In genomic region chr6:90324463-90324862, GRCm38 (mm10) we compare ENCODE assay signal across 13 mouse cellular contexts. TPM values are rescaled to one million over a fixed set of nuclear protein-coding genes. Genes with fewer than 3 reads are reported as not detected.
DNase-seq lines count a peak whose midpoint lies in the region; ATAC-seq and TF ChIP-seq lines count a peak whose summit lies in the region.
"Had no signal": no experiment of that assay in that cellular context is flagged by ENCODE, and none has a peak within 500 bp of the region (broad histone marks: within the 10 kb centered on the region; RNA-seq: fewer than 3 reads in every experiment).

No protein-coding gene starts in this region.

- no peak for TF ChIP-seq CTCF in ES-Bruce4 (IDR thresholded peaks at IDR 0.05; ENCODE audit: low read depth, low read length)

- H3K27ac ChIP-seq in forebrain, embryonic 10.5 days, result no peak overlapping the region
- no peak overlapping the region for H3K27ac ChIP-seq in forebrain, embryonic 11.5 days (ENCODE audit: low read depth, low read length)
- no peak overlapping the region for H3K27ac ChIP-seq in intestine, embryonic 14.5 days (ENCODE audit: low read depth)
- no peak overlapping the region for H3K27ac ChIP-seq in intestine, embryonic 15.5 days
- no peak overlapping the region for H3K27ac ChIP-seq in ES-Bruce4 (ENCODE audit: insufficient read depth, low read length)
- no peak overlapping the region for H3K27ac ChIP-seq in limb, embryonic 13.5 days
- H3K27ac ChIP-seq: hindbrain, embryonic 15.5 days had no signal

- TF ChIP-seq EP300 in ES-Bruce4 (IDR thresholded peaks at IDR 0.05; ENCODE audit: insufficient read depth, low read depth, low read length), result no peak

- H3K27me3 ChIP-seq in forebrain, embryonic 10.5 days (ENCODE audit: poor library complexity, severe bottlenecking), result peaks cover 24% of the 10 kb centered on the region
- H3K27me3 ChIP-seq in forebrain, embryonic 11.5 days (ENCODE audit: control insufficient read depth, insufficient read depth, low read length), result no peaks in the 10 kb centered on the region
- 0 out of 2 replicates have a peak, but pooled peaks cover 3% of the 10 kb centered on the region for H3K27me3 ChIP-seq in intestine, embryonic 14.5 days (replicated peaks; ENCODE audit: control insufficient read depth, insufficient read depth, low read length)
- H3K27me3 ChIP-seq in intestine, embryonic 15.5 days (replicated peaks), result no peaks in the 10 kb centered on the region
- H3K27me3 ChIP-seq in ES-Bruce4 (ENCODE audit: control insufficient read depth, insufficient read depth, low read length, poor library complexity, severe bottlenecking), result no peaks in the 10 kb centered on the region
- H3K27me3 ChIP-seq in limb, embryonic 13.5 days, result peaks cover 26% of the 10 kb centered on the region
- H3K27me3 ChIP-seq: hindbrain, embryonic 15.5 days had no signal

- DNase-seq in forebrain, embryonic 10.5 days (ENCODE audit: extremely low spot score, low spot score), result no peak
- no peak for DNase-seq in forebrain, embryonic 11.5 days (ENCODE audit: low spot score)
- no peak for DNase-seq in intestine, embryonic 14.5 days (ENCODE audit: low spot score)
- DNase-seq in right cerebral cortex, adult 18-20 months, result no peak
- no peak for DNase-seq in cerebellum, postnatal 14 days
- DNase-seq: right cerebral cortex, postnatal 14 days had no signal

- H3K9me3 ChIP-seq in forebrain, embryonic 10.5 days, result no peaks in the 10 kb centered on the region
- H3K9me3 ChIP-seq in forebrain, embryonic 11.5 days (ENCODE audit: control insufficient read depth, low read length), result no peaks in the 10 kb centered on the region
- H3K9me3 ChIP-seq in intestine, embryonic 14.5 days (ENCODE audit: control insufficient read depth, low read length), result no peaks in the 10 kb centered on the region
- no peaks in the 10 kb centered on the region for H3K9me3 ChIP-seq in intestine, embryonic 15.5 days
- H3K9me3 ChIP-seq in ES-Bruce4 (replicated peaks; ENCODE audit: control insufficient read depth, insufficient read depth, low read length, poor library complexity, severe bottlenecking), result no peaks in the 10 kb centered on the region
- H3K9me3 ChIP-seq in limb, embryonic 13.5 days, result no peaks in the 10 kb centered on the region
- H3K9me3 ChIP-seq: G1E; hindbrain, embryonic 15.5 days had no signal

- ATAC-seq in forebrain, embryonic 11.5 days (replicated peaks; ENCODE audit: low FRiP score), result no peak
- 0 out of 2 replicates have a peak, but pooled peaks have one; percentile 7 for ATAC-seq in intestine, embryonic 14.5 days (replicated peaks; ENCODE audit: low FRiP score, low TSS enrichment, low read depth)
- no peak for ATAC-seq in intestine, embryonic 15.5 days
- no peak for ATAC-seq in limb, embryonic 13.5 days (ENCODE audit: low FRiP score, low read depth)

- no peak overlapping the region for H3K4me2 ChIP-seq in forebrain, embryonic 11.5 days (ENCODE audit: low read depth, low read length, severe bottlenecking)
- peak overlapping the region; percentile 49 for H3K4me2 ChIP-seq in intestine, embryonic 14.5 days (ENCODE audit: low read length)
- no peak overlapping the region for H3K4me2 ChIP-seq in intestine, embryonic 15.5 days (replicated peaks)
- H3K4me2 ChIP-seq in limb, embryonic 13.5 days (replicated peaks), result peak overlapping the region; percentile 59; the same call in 1 of the 2 replicates

- no peaks in the 10 kb centered on the region for H3K36me3 ChIP-seq in forebrain, embryonic 10.5 days (replicated peaks)
- H3K36me3 ChIP-seq in forebrain, embryonic 11.5 days (ENCODE audit: control insufficient read depth, insufficient read depth, low read length), result no peaks in the 10 kb centered on the region
- no peaks in the 10 kb centered on the region for H3K36me3 ChIP-seq in intestine, embryonic 14.5 days (ENCODE audit: control insufficient read depth, insufficient read depth, low read length)
- no peaks in the 10 kb centered on the region for H3K36me3 ChIP-seq in intestine, embryonic 15.5 days
- no peaks in the 10 kb centered on the region for H3K36me3 ChIP-seq in ES-Bruce4 (ENCODE audit: control insufficient read depth, insufficient read depth, low read length, poor library complexity, severe bottlenecking)
- no peaks in the 10 kb centered on the region for H3K36me3 ChIP-seq in limb, embryonic 13.5 days
- H3K36me3 ChIP-seq: G1E; hindbrain, embryonic 15.5 days had no signal

- 66% methylated on average over 3 of the region's 3 CpGs for WGBS in forebrain, embryonic 10.5 days
- 68% methylated on average over 3 of the region's 3 CpGs for WGBS in forebrain, embryonic 11.5 days
- WGBS in intestine, embryonic 14.5 days, result 60% methylated on average over 3 of the region's 3 CpGs
- WGBS in intestine, embryonic 15.5 days, result 47% methylated on average over 3 of the region's 3 CpGs
- WGBS in limb, embryonic 13.5 days, result 63% methylated on average over 3 of the region's 3 CpGs

- TF ChIP-seq POLR2A in ES-Bruce4 (IDR thresholded peaks at IDR 0.05; ENCODE audit: insufficient read depth, low read length), result no peak

- 0 out of 2 replicates have a peak overlapping the region, but pooled peaks have one; percentile 39 for H3K4me3 ChIP-seq in forebrain, embryonic 10.5 days
- no peak overlapping the region for H3K4me3 ChIP-seq in forebrain, embryonic 11.5 days (ENCODE audit: low read depth, low read length)
- H3K4me3 ChIP-seq in intestine, embryonic 14.5 days (ENCODE audit: low read depth, low read length), result no peak overlapping the region
- H3K4me3 ChIP-seq in intestine, embryonic 15.5 days (replicated peaks), result no peak overlapping the region
- peak overlapping the region; percentile 47; the same call in 1 of the 2 replicates for H3K4me3 ChIP-seq in ES-Bruce4 (ENCODE audit: low read depth, low read length)
- H3K4me3 ChIP-seq in limb, embryonic 13.5 days, result no peak overlapping the region

- no peak overlapping the region for H3K9ac ChIP-seq in forebrain, embryonic 11.5 days (ENCODE audit: low read length)
- no peak overlapping the region for H3K9ac ChIP-seq in intestine, embryonic 14.5 days (ENCODE audit: low read length)
- H3K9ac ChIP-seq in intestine, embryonic 15.5 days, result no peak overlapping the region
- no peak overlapping the region for H3K9ac ChIP-seq in ES-Bruce4 (ENCODE audit: low read depth, poor library complexity, severe bottlenecking)
- H3K9ac ChIP-seq in limb, embryonic 13.5 days, result no peak overlapping the region
- H3K9ac ChIP-seq: hindbrain, embryonic 15.5 days had no signal

- peaks cover 8% of the 10 kb centered on the region for H3K4me1 ChIP-seq in forebrain, embryonic 10.5 days
- no peaks in the 10 kb centered on the region for H3K4me1 ChIP-seq in forebrain, embryonic 11.5 days (replicated peaks; ENCODE audit: control insufficient read depth, insufficient read depth, low read length)
- H3K4me1 ChIP-seq in intestine, embryonic 14.5 days (replicated peaks; ENCODE audit: control insufficient read depth, insufficient read depth, low read length), result no peaks in the 10 kb centered on the region
- H3K4me1 ChIP-seq in intestine, embryonic 15.5 days (replicated peaks), result no peaks in the 10 kb centered on the region
- no peaks in the 10 kb centered on the region for H3K4me1 ChIP-seq in ES-Bruce4 (ENCODE audit: control insufficient read depth, insufficient read depth, low read length)
- H3K4me1 ChIP-seq in limb, embryonic 13.5 days, result peaks cover 5% of the 10 kb centered on the region

RNA-seq across cellular contexts. Expression of gene Chst13, which starts 0.5 kb away (rescaled TPM):
- polyA plus RNA-seq in forebrain, embryonic 10.5 days (2016; fragmentation: Nextera tagmentation; extraction: Ambion mirVana), result not detected in 2 replicates
- 0.15 TPM in 1 of 2 replicates, not detected in the other for polyA plus RNA-seq in forebrain, embryonic 11.5 days (2014; fragmentation: Nextera tagmentation; extraction: Ambion mirVana)
- polyA plus RNA-seq in intestine, embryonic 14.5 days (2014; fragmentation: Nextera tagmentation; extraction: Ambion mirVana), result 0.28 and 0.46 TPM in 2 replicates
- 0.58 and 0.62 TPM in 2 replicates for polyA plus RNA-seq in intestine, embryonic 15.5 days (2015; fragmentation: Nextera tagmentation; extraction: Ambion mirVana)
- not detected in 2 replicates for polyA plus RNA-seq in ES-Bruce4 (2011; ENCODE audit: insufficient read depth, insufficient read length, low read depth, missing spikeins)
- 0.15 and 0.33 TPM in 2 replicates for polyA plus RNA-seq in limb, embryonic 13.5 days (2015; fragmentation: Nextera tagmentation; extraction: Ambion mirVana)
- polyA plus RNA-seq: hindbrain, embryonic 15.5 days; limb, embryonic 11.5 days; midbrain, embryonic 11.5 days had no signal

RNA-seq across cellular contexts. Expression of gene Uroc1, which starts 8.6 kb away (rescaled TPM):
- polyA plus RNA-seq in forebrain, embryonic 10.5 days (2016; fragmentation: Nextera tagmentation; extraction: Ambion mirVana), result not detected in 2 replicates
- polyA plus RNA-seq in forebrain, embryonic 11.5 days (2014; fragmentation: Nextera tagmentation; extraction: Ambion mirVana), result not detected in 2 replicates
- polyA plus RNA-seq in intestine, embryonic 14.5 days (2014; fragmentation: Nextera tagmentation; extraction: Ambion mirVana), result not detected in 2 replicates
- 0.34 TPM in 2 replicates for polyA plus RNA-seq in intestine, embryonic 15.5 days (2015; fragmentation: Nextera tagmentation; extraction: Ambion mirVana)
- not detected in 2 replicates for polyA plus RNA-seq in ES-Bruce4 (2011; ENCODE audit: insufficient read depth, insufficient read length, low read depth, missing spikeins)
- polyA plus RNA-seq in limb, embryonic 13.5 days (2015; fragmentation: Nextera tagmentation; extraction: Ambion mirVana), result 0.04 and 0.05 TPM in 2 replicates
- polyA plus RNA-seq: G1E; hindbrain, embryonic 15.5 days; midbrain, embryonic 11.5 days had no signal

RNA-seq across cellular contexts. Expression of gene BC048671, which starts 23.4 kb away (rescaled TPM):
- polyA plus RNA-seq in forebrain, embryonic 10.5 days (2016; fragmentation: Nextera tagmentation; extraction: Ambion mirVana), result not detected in 2 replicates
- not detected in 2 replicates for polyA plus RNA-seq in forebrain, embryonic 11.5 days (2014; fragmentation: Nextera tagmentation; extraction: Ambion mirVana)
- polyA plus RNA-seq in intestine, embryonic 14.5 days (2014; fragmentation: Nextera tagmentation; extraction: Ambion mirVana), result not detected in 2 replicates
- polyA plus RNA-seq in intestine, embryonic 15.5 days (2015; fragmentation: Nextera tagmentation; extraction: Ambion mirVana), result not detected in 2 replicates
- polyA plus RNA-seq in ES-Bruce4 (2011; ENCODE audit: insufficient read depth, insufficient read length, low read depth, missing spikeins), result not detected in 2 replicates
- polyA plus RNA-seq in limb, embryonic 13.5 days (2015; fragmentation: Nextera tagmentation; extraction: Ambion mirVana), result not detected in 2 replicates
- polyA plus RNA-seq: G1E; hindbrain, embryonic 15.5 days; limb, embryonic 11.5 days; midbrain, embryonic 11.5 days had no signal

RNA-seq across cellular contexts. Expression of gene Zxdc, which starts 44.8 kb away (rescaled TPM):
- polyA plus RNA-seq in forebrain, embryonic 10.5 days (2016; fragmentation: Nextera tagmentation; extraction: Ambion mirVana), result 5.5 and 6.3 TPM in 2 replicates
- polyA plus RNA-seq in forebrain, embryonic 11.5 days (2014; fragmentation: Nextera tagmentation; extraction: Ambion mirVana), result 10.0 and 11.3 TPM in 2 replicates
- 9.7 and 9.9 TPM in 2 replicates for polyA plus RNA-seq in intestine, embryonic 14.5 days (2014; fragmentation: Nextera tagmentation; extraction: Ambion mirVana)
- polyA plus RNA-seq in intestine, embryonic 15.5 days (2015; fragmentation: Nextera tagmentation; extraction: Ambion mirVana), result 7.1 and 7.3 TPM in 2 replicates
- 11.7 and 13.3 TPM in 2 replicates for polyA plus RNA-seq in ES-Bruce4 (2011; ENCODE audit: insufficient read depth, insufficient read length, low read depth, missing spikeins)
- polyA plus RNA-seq in limb, embryonic 13.5 days (2015; fragmentation: Nextera tagmentation; extraction: Ambion mirVana), result 6.5 and 6.9 TPM in 2 replicates

Comparison
In these comparisons a context has a peak if more than half of its experiments do, and no peak if none do; other contexts are left out.
1. H3K4me3 ChIP-seq: peak in forebrain, embryonic 10.5 days (single experiment) and ES-Bruce4 (single experiment); none in forebrain, embryonic 11.5 days (single experiment), intestine, embryonic 14.5 days (single experiment), intestine, embryonic 15.5 days (single experiment) and limb, embryonic 13.5 days (single experiment).
2. H3K4me2 ChIP-seq: peak in intestine, embryonic 14.5 days (single experiment) and limb, embryonic 13.5 days (single experiment); none in forebrain, embryonic 11.5 days (single experiment) and intestine, embryonic 15.5 days (single experiment).